Mouse (Mus musculus) spleen, adult 18-20 months (tissue): ENCODE results near the gene Mtmr12.

Experiments used
- DNase-seq, 2 experiments: peaks; one replicate each; pipeline ENCODE4 v3.0.0; 2022; ENCODE audit warnings: mixed read lengths in 2 of 2

Gene Mtmr12

GRCm38 (mm10) chr15:12322676-12323402 lies 118.0 kb downstream of the Mtmr12 start:
- DNase-seq: no peak
